Mouse (Mus musculus) adrenal gland, postnatal 36 days (tissue): ENCODE measurements at regions not wholly inside any gene's neighbourhood (a gene's known extent, or its start where the extent isn't known, plus 50 kb on each side); places are given as distances from the start of the nearest gene placed in this dataset.
A peak's percentile ranks its signal among the peaks of the same experiment; 100 is the strongest.

Experiments
- DNase-seq, 2 experiments: peaks; one replicate each; pipeline ENCODE4 v3.0.0; 2021; ENCODE audit warnings: mixed read lengths in 1 of 2

- no peak for DNase-seq
Observed at GRCm38 (mm10) chr19:51102411-51102810, 424.0 kb upstream of the Sorcs1 start.

GRCm38 (mm10) chr19:51074762-51075161 lies 396.3 kb upstream of the Sorcs1 start:
- no peak for DNase-seq

- DNase-seq: peak in 1 of 2 experiments; percentile 1
Observed at GRCm38 (mm10) chr19:51059961-51060665, 381.7 kb upstream of the Sorcs1 start.

DNA sequence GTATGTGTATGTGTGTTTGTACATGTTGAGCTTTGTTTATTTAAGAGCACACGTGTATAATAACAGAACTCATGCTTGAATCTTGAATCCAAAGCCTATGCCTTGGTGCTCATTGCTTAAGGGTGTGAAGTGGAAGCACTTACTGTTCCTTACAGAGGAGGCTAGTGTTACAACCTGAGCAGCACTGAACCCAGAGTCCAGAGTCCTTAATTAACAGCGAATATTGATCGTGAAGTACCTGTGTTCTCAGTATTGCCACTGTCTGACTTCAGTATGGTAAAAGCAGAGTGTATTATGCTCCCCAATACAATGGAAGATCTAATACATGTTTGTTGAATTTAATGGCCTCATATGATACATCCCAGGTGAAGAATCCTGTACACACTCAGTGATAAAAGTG lies 365.1 kb upstream of the Sorcs1 start:
- no peak for DNase-seq

- no peak for DNase-seq
Observed at GRCm38 (mm10) chr19:50994471-50994870, 316.0 kb upstream of the Sorcs1 start.

GRCm38 (mm10) chr19:50971066-50971465 lies 292.6 kb upstream of the Sorcs1 start:
- DNase-seq: peak; percentile 5 to 7

- DNase-seq: no peak
Observed at GRCm38 (mm10) chr19:50961910-50962309, 283.5 kb upstream of the Sorcs1 start.

DNA sequence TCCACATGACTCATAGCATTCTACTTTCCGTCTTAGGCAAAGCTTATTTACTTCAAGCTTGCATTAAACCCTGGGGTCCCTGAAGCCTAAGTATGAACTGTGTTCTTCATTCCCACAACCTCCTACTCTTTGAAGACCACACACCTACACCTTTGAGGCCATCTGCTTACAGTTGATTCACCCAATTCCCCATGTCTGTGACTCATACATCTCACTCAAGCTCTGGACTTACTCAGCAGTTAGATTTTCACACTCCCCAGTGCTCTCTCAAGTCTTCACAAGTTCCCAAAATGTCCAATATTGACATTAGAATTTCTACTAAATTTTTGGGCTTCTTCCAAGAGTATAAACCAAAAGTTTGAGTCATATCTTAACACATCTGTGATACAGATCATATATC lies 266.6 kb upstream of the Sorcs1 start:
- no peak for DNase-seq

- no peak for DNase-seq
Observed at GRCm38 (mm10) chr19:50911646-50912045, 233.2 kb upstream of the Sorcs1 start.

GRCm38 (mm10) chr19:50910674-50911073 lies 232.2 kb upstream of the Sorcs1 start:
- DNase-seq: no peak

- DNase-seq: no peak
Observed at GRCm38 (mm10) chr19:50908751-50909150, 230.3 kb upstream of the Sorcs1 start.

- no peak for DNase-seq
Observed at GRCm38 (mm10) chr19:50893755-50894154, 215.3 kb upstream of the Sorcs1 start.

GRCm38 (mm10) chr19:50872661-50873060 lies 194.2 kb upstream of the Sorcs1 start:
- DNase-seq: no peak

GRCm38 (mm10) chr19:50872144-50872543 lies 193.7 kb upstream of the Sorcs1 start:
- DNase-seq: no peak

DNA sequence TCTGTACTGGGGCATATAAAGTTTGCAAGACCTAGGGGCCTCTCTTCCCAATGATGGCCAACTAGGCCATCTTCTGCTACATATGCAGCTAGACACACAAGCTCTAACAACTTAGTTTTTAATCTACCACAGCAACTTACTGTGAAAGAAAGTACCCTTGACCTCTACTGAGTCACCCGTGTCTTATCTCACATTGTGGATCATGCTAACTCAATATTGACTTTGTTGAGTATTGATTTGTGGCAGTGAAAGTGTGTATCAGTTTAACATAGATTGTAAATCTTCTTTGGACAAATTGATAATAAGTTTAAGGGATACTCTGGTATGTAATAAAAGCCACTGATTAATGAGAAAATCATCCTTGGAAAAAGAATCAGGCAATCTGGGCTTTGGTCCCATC lies 176.4 kb upstream of the Sorcs1 start:
- no peak for DNase-seq

DNA sequence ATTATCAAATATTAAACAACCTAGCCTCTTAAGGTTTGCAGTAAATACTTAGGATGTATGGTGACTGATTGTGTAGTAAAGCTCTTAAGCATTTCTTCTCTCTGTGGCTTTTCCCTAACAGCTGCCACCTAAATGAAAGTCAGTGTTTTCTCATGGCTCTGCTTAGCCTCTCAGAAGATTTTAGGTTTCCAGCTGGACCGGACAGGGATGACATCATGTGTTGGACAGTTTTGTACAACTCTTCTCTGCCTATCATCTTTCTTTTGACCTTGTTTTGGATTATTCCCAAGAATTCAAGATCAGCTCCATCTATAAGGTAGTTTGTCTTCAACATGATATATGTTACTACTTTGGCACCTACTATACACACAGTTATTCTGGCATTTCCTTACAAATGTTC lies 162.1 kb upstream of the Sorcs1 start:
- no peak for DNase-seq
